Mouse (Mus musculus): ENCODE data around the gene Nr1h5. TPM values are rescaled to one million over a fixed set of nuclear protein-coding genes. Genes with fewer than 3 reads are reported as not detected.
A peak's percentile ranks its signal among the peaks of the same experiment; 100 is the strongest.

The Nr1h5 gene
- polyA plus RNA-seq, 1 experiment from 2014 or later, result not detected

- Histone ChIP-seq H3K36me3 (no peaks in the 10 kb centered on the region), H3K27ac (replicated peaks) (no peak overlapping the region), H3K27me3 (no peaks in the 10 kb centered on the region), H3K4me1 (replicated peaks) (no peaks in the 10 kb centered on the region), H3K9ac (no peak overlapping the region), H3K4me3 (no peak overlapping the region), H3K9me3 (no peaks in the 10 kb centered on the region), H3K4me2 (0 out of 2 replicates have a peak overlapping the region, but pooled peaks have one; percentile 13)
- ATAC-seq (ENCODE audit: low FRiP score, low read depth), result peak; percentile 38; the same call in 1 of the 2 replicates
- 47% methylated on average over 9 of the region's 9 CpGs for WGBS
Observed at GRCm38 (mm10) chr3:102970067-102970466, 6.1 kb upstream of the Nr1h5 start.

- H3K4me1 ChIP-seq (replicated peaks), result no peaks in the 10 kb centered on the region
- 62% methylated on average over 3 of the region's 3 CpGs for WGBS
- no peak for ATAC-seq (ENCODE audit: low FRiP score, low read depth)
- no peak overlapping the region for H3K4me3 ChIP-seq
- H3K36me3 ChIP-seq, result no peaks in the 10 kb centered on the region
- H3K4me2 ChIP-seq, result no peak overlapping the region
- H3K9me3 ChIP-seq, result no peaks in the 10 kb centered on the region
- no peak overlapping the region for H3K27ac ChIP-seq (replicated peaks)
- H3K9ac ChIP-seq, result no peak overlapping the region
- H3K27me3 ChIP-seq, result no peaks in the 10 kb centered on the region
Observed at GRCm38 (mm10) chr3:102955596-102955995, 8.3 kb downstream of the Nr1h5 start.

GRCm38 (mm10) chr3:102955143-102955542 lies 8.8 kb downstream of the Nr1h5 start:
- no peak overlapping the region for H3K4me2 ChIP-seq
- H3K9ac ChIP-seq, result no peak overlapping the region
- H3K4me3 ChIP-seq, result no peak overlapping the region
- no peaks in the 10 kb centered on the region for H3K27me3 ChIP-seq
- WGBS, result 88% methylated on average over 3 of the region's 3 CpGs
- no peak overlapping the region for H3K27ac ChIP-seq (replicated peaks)
- no peaks in the 10 kb centered on the region for H3K9me3 ChIP-seq
- no peaks in the 10 kb centered on the region for H3K4me1 ChIP-seq (replicated peaks)
- ATAC-seq (ENCODE audit: low FRiP score, low read depth), result no peak
- no peaks in the 10 kb centered on the region for H3K36me3 ChIP-seq

GRCm38 (mm10) chr3:102954476-102954875 lies 9.5 kb downstream of the Nr1h5 start:
- ATAC-seq (ENCODE audit: low FRiP score, low read depth), result no peak
- no peak overlapping the region for H3K9ac ChIP-seq
- H3K4me3 ChIP-seq, result no peak overlapping the region
- WGBS, result 95% methylated on average over 12 of the region's 12 CpGs
- no peaks in the 10 kb centered on the region for H3K9me3 ChIP-seq
- no peaks in the 10 kb centered on the region for H3K36me3 ChIP-seq
- H3K4me1 ChIP-seq (replicated peaks), result no peaks in the 10 kb centered on the region
- no peak overlapping the region for H3K4me2 ChIP-seq
- no peak overlapping the region for H3K27ac ChIP-seq (replicated peaks)
- no peaks in the 10 kb centered on the region for H3K27me3 ChIP-seq

GRCm38 (mm10) chr3:102946861-102947260 lies 17.1 kb downstream of the Nr1h5 start:
- H3K9me3 ChIP-seq, result no peaks in the 10 kb centered on the region
- H3K36me3 ChIP-seq, result no peaks in the 10 kb centered on the region
- H3K4me3 ChIP-seq, result no peak overlapping the region
- no peak overlapping the region for H3K27ac ChIP-seq (replicated peaks)
- 43% methylated on average over 5 of the region's 5 CpGs for WGBS
- no peak overlapping the region for H3K9ac ChIP-seq
- H3K4me2 ChIP-seq, result no peak overlapping the region
- H3K27me3 ChIP-seq, result no peaks in the 10 kb centered on the region
- ATAC-seq (ENCODE audit: low FRiP score, low read depth), result no peak
- no peaks in the 10 kb centered on the region for H3K4me1 ChIP-seq (replicated peaks)

- Histone ChIP-seq H3K9me3 (no peaks in the 10 kb centered on the region), H3K27me3 (no peaks in the 10 kb centered on the region), H3K27ac (replicated peaks) (no peak overlapping the region), H3K9ac (no peak overlapping the region), H3K4me1 (replicated peaks) (no peaks in the 10 kb centered on the region), H3K4me2 (no peak overlapping the region), H3K36me3 (no peaks in the 10 kb centered on the region), H3K4me3 (no peak overlapping the region)
- no peak for ATAC-seq (ENCODE audit: low FRiP score, low read depth)
- 87% methylated on average over 3 of the region's 3 CpGs for WGBS
Observed at GRCm38 (mm10) chr3:102946312-102946711, 17.6 kb downstream of the Nr1h5 start.

GRCm38 (mm10) chr3:102938100-102938499 lies 25.8 kb downstream of the Nr1h5 start:
- Histone ChIP-seq H3K4me2 (no peak overlapping the region), H3K4me3 (no peak overlapping the region), H3K36me3 (no peaks in the 10 kb centered on the region), H3K9me3 (no peaks in the 10 kb centered on the region), H3K9ac (no peak overlapping the region), H3K27me3 (no peaks in the 10 kb centered on the region), H3K27ac (replicated peaks) (no peak overlapping the region), H3K4me1 (replicated peaks) (no peaks in the 10 kb centered on the region)
- WGBS, result 83% methylated on average over 1 of the region's 1 CpGs
- ATAC-seq (ENCODE audit: low FRiP score, low read depth), result no peak

GRCm38 (mm10) chr3:102935451-102936354 lies 28.2 kb downstream of the Nr1h5 start, which contains the start of gene Sycp1:
Sycp1 (minus strand) TSS chr3:102936100.
- H3K4me1 ChIP-seq (replicated peaks), result no peaks in the 10 kb centered on the region
- no peaks in the 10 kb centered on the region for H3K27me3 ChIP-seq
- H3K9ac ChIP-seq, result no peak within 1 kb of the TSS
- no peak within 1 kb of the TSS for H3K4me3 ChIP-seq
- no peaks in the 10 kb centered on the region for H3K36me3 ChIP-seq
- H3K27ac ChIP-seq (replicated peaks), result no peak within 1 kb of the TSS
- H3K9me3 ChIP-seq, result no peaks in the 10 kb centered on the region
- WGBS, result 95% methylated on average over 78 of the region's 78 CpGs
- no peak within 1 kb of the TSS for H3K4me2 ChIP-seq
- ATAC-seq (ENCODE audit: low FRiP score, low read depth), result no peak

- no peaks in the 10 kb centered on the region for H3K9me3 ChIP-seq
- ATAC-seq (ENCODE audit: low FRiP score, low read depth), result no peak
Observed at GRCm38 (mm10) chr3:102899136-102899535, 64.8 kb downstream of the Nr1h5 start.

More at GRCm38 (mm10) chr3:102899136-102899535, 64.8 kb downstream of the Nr1h5 start:
- no peak overlapping the region for H3K4me2 ChIP-seq
- H3K36me3 ChIP-seq, result no peaks in the 10 kb centered on the region
- 95% methylated on average over 1 of the region's 1 CpGs for WGBS
- no peak overlapping the region for H3K9ac ChIP-seq
- no peak overlapping the region for H3K4me3 ChIP-seq
- H3K4me1 ChIP-seq (replicated peaks), result no peaks in the 10 kb centered on the region
- H3K27ac ChIP-seq (replicated peaks), result no peak overlapping the region
- no peaks in the 10 kb centered on the region for H3K27me3 ChIP-seq

Other genes starting within 250 kb of the Nr1h5 start
- 11.5 and 12.8 TPM in 2 replicates for gene Tspan2, start 229.6 kb downstream of the Nr1h5 start, polyA plus RNA-seq (2015; fragmentation: Nextera tagmentation; extraction: Ambion mirVana)
- 0.13 and 0.64 TPM in 2 replicates for gene Tshb, start 181.4 kb downstream of the Nr1h5 start, polyA plus RNA-seq (2015; fragmentation: Nextera tagmentation; extraction: Ambion mirVana)
- gene Sycp1, start 28.0 kb downstream of the Nr1h5 start, polyA plus RNA-seq (2015; fragmentation: Nextera tagmentation; extraction: Ambion mirVana), result not detected in 2 replicates
- 57.8 and 61.7 TPM in 2 replicates for gene Sike1, start 31.6 kb upstream of the Nr1h5 start, polyA plus RNA-seq (2015; fragmentation: Nextera tagmentation; extraction: Ambion mirVana)
- 314 and 316 TPM in 2 replicates for gene Csde1, start 56.3 kb upstream of the Nr1h5 start, polyA plus RNA-seq (2015; fragmentation: Nextera tagmentation; extraction: Ambion mirVana)
- gene Nras, start 94.2 kb upstream of the Nr1h5 start, polyA plus RNA-seq (2015; fragmentation: Nextera tagmentation; extraction: Ambion mirVana), result 91.3 and 94.6 TPM in 2 replicates
- not detected in 2 replicates for gene Ampd1, start 109.9 kb upstream of the Nr1h5 start, polyA plus RNA-seq (2015; fragmentation: Nextera tagmentation; extraction: Ambion mirVana)
- gene Dennd2c, start 138.5 kb upstream of the Nr1h5 start, polyA plus RNA-seq (2015; fragmentation: Nextera tagmentation; extraction: Ambion mirVana), result 1.2 and 1.3 TPM in 2 replicates
- 202 and 203 TPM in 2 replicates for gene Bcas2, start 207.5 kb upstream of the Nr1h5 start, polyA plus RNA-seq (2015; fragmentation: Nextera tagmentation; extraction: Ambion mirVana)